Mouse (Mus musculus): ENCODE measurements around the gene 4632433K11Rik.

DNA sequence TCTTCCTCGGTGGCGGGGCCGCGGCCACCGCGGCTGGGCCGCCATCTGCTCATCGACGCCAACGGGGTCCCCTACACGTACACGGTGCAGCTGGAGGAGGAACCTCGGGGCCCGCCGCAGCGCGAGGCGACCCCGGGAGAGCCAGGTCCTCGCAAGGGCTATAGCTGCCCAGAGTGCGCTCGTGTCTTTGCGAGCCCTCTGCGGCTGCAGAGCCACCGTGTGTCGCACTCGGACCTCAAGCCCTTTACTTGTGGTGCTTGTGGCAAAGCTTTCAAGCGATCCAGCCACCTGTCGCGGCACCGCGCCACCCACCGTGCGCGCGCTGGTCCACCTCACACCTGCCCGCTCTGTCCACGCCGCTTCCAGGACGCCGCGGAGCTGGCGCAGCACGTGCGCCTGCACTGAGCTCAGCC, 19.0 kb downstream of the 4632433K11Rik start:
- TF ChIP-seq CTCF (IDR thresholded peaks at IDR 0.05; ENCODE audit: borderline replicate concordance, insufficient read depth, low read length) (no peak), POLR2A (IDR thresholded peaks at IDR 0.05; ENCODE audit: low read depth, low read length) (0 out of 2 replicates have a peak, but pooled peaks have one; percentile 16)
